Mouse (Mus musculus) macrophage (primary cell): ENCODE measurements at regions not wholly inside any gene's neighbourhood (a gene's known extent, or its start where the extent isn't known, plus 50 kb on each side); places are given as distances from the start of the nearest gene placed in this dataset.

Source experiments
- H3K27ac ChIP-seq: fragments of 350-480 bp; formaldehyde crosslinking; 2 replicates; pipeline ENCODE4 v1.9.0; 2021
- H3K36me3 ChIP-seq: fragments of 350-480 bp; formaldehyde crosslinking; 2 replicates; pipeline ENCODE4 v1.9.0; 2021; ENCODE audit errors: inconsistent target
- H3K4me3 ChIP-seq: fragments of 350-480 bp; formaldehyde crosslinking; 2 replicates; pipeline ENCODE4 v1.9.0; 2021; ENCODE audit errors: inconsistent target
- H3K79me2 ChIP-seq: fragments of 350-480 bp; formaldehyde crosslinking; 2 replicates; pipeline ENCODE4 v1.9.0; 2021; ENCODE audit errors: inconsistent target
- WGBS: methylation state at CpG from one replicate; pipeline ENCODE4 v1.1.7; 2026; ENCODE audit warnings: inconsistent platforms; ENCODE audit not compliant: missing documents; 5-methylcytosine and 5-hydroxymethylcytosine counted together

DNA sequence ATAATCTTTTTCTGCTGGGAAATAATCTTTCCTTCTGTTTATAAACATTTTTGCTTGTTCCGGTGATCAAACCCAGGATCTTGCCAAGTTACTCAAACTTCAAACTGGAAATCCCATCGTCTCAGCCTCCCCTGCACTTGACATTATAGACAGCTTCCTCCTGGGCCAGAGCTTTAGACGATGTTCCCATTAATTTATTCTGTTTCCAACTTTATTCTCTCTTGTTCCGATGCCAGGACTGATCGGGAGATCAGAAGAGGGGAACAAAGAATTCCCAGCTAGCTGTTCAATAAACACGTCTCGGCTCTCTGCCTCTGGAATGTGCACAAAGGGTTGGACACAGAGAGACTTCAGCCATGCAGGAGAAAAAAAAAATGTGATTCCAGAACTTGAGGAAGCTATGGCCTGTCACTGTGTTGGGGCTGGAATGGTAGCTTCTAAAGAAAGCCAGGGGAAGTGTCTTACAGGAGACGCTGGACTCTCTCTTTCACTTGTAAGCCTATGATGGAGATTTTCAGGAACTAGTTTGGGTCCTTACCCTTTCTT, 281.5 kb upstream of the Hs6st1 start:
- Histone ChIP-seq H3K79me2 (no peaks in the 10 kb centered on the region), H3K4me3 (no peak overlapping the region), H3K27ac (no peak overlapping the region), H3K36me3 (no peaks in the 10 kb centered on the region)
- WGBS = 83% methylated on average over 8 of the region's 8 CpGs

DNA sequence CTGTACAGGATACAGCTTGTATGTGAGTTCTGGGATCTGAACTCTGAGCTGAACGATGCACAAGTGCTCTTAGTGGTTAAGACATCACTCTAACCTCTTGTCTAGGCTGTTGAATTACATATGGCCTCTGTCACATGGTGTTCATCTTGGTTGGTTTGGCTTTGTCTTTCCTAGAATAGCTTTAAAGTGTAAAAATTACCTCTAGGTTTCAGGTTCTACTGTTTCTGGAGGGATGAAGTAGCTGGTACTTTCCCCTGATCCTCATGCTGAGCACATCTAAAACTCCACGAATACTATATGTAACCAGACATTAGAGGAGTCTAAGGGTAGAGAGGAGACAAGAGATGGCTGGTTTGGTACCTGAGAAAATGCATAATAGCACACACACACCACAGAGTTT, 271.1 kb upstream of the Hs6st1 start:
- Histone ChIP-seq H3K79me2 (no peaks in the 10 kb centered on the region), H3K27ac (no peak overlapping the region), H3K4me3 (no peak overlapping the region), H3K36me3 (no peaks in the 10 kb centered on the region)
- WGBS = 63% methylated on average over 2 of the region's 2 CpGs

DNA sequence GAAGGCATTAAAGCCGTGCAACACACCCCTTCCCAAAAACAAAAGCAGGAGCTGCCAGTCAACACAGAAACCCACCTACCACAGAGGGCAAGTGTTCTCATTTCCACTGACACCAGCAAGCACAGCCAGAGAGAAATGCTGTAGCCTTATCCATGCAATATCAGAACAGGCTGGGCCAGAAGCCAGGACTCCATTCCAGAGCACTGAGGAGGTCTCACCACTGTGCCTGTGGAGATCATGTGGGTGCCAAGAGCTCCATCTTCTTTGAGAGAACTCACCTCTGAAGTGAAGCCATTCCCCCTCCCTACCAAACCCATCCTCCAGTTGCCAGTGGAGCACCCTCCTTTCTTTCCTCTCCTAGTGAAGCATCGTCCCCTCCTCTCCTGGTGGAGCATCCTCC, 270.7 kb upstream of the Hs6st1 start:
- WGBS = 100% methylated on average over 2 of the region's 2 CpGs
- Histone ChIP-seq H3K36me3 (no peaks in the 10 kb centered on the region), H3K27ac (no peak overlapping the region), H3K4me3 (no peak overlapping the region), H3K79me2 (no peaks in the 10 kb centered on the region)

DNA sequence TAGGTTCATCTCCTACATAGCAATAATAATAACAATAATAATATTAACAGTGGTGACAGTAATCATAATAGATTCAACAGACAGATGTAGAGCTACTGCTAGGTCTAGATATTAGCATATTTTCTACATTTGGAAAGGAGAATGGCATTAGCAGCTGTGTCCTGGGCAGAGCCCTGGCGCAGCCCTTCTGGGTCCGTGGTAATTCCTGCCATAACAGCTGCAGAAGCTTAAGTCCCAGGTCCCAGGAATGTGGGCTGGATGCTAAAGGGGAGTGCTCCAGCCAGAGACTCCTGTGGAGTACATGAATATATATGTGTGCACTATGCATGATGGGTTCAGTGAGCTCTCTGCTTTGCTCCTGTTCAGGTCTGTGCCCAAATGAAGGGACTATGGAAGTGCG, 262.7 kb upstream of the Hs6st1 start:
- no peaks in the 10 kb centered on the region for H3K79me2 ChIP-seq
- 100% methylated on average over 3 of the region's 3 CpGs for WGBS
- H3K36me3 ChIP-seq = no peaks in the 10 kb centered on the region
- H3K27ac ChIP-seq = no peak overlapping the region
- no peak overlapping the region for H3K4me3 ChIP-seq

DNA sequence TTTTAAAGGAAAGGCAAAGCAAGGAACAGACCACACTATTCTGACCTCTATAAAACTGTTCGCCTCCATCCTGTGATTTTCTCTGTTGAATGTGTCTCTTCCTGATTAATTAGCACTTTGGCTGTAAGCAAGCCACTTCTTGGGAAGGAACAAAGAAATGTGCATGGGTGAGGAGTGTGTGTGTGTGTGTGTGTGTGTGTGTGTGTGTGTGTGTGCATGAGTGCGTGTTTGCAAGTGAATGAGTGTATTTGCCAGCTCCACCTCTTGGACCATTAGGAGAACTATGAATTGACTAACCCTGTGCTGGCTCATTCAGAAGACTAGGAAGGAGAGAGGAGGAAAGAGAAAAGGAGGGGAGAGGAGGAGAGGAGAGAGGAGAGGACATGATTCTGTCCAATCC, 261.9 kb upstream of the Hs6st1 start:
- H3K36me3 ChIP-seq = no peaks in the 10 kb centered on the region
- 100% methylated on average over 2 of the region's 2 CpGs for WGBS
- no peaks in the 10 kb centered on the region for H3K79me2 ChIP-seq
- H3K4me3 ChIP-seq = no peak overlapping the region
- no peak overlapping the region for H3K27ac ChIP-seq

DNA sequence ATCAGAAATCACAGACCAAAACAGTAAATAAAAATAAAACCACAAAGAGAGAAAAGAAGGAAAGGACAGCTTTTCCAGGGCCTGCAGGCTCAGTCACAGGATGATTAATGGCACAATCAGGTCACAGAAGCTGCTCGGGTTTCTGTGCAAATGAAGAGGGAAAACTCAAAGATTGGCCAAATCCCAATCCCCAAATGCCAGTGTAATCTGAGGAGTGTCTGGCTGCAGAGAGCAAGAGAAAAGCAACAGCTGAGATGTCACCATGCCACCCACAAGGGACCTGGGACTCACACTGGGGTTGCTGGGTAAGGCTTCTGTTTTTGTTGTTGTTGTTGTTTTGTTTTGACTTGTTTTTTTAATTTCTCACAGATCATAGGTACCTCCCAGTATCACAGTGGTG, 261.5 kb upstream of the Hs6st1 start:
- Histone ChIP-seq H3K27ac (no peak overlapping the region), H3K36me3 (no peaks in the 10 kb centered on the region), H3K79me2 (no peaks in the 10 kb centered on the region), H3K4me3 (no peak overlapping the region)
- 27% methylated on average over 1 of the region's 1 CpGs for WGBS

DNA sequence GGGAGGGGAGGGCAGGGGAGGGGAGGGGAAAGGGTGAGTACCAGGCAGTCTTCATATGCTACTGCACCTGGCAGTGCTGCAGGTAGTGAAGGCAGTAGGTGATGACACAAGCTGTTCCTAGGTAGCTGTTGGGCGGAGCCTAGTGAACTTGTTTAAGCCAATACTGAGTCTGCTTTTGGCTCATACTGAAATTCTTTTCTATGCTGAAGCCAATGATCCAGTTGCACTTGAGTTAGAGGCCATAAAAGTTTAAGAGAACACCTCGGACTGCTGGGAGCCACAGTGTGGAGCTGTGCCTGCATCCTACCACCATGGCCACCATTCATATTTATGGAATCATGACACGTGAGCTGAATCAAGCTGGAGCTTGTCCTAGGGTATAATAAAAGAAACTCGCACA, 259.3 kb upstream of the Hs6st1 start:
- H3K36me3 ChIP-seq = no peaks in the 10 kb centered on the region
- no peaks in the 10 kb centered on the region for H3K79me2 ChIP-seq
- no peak overlapping the region for H3K4me3 ChIP-seq
- 96% methylated on average over 4 of the region's 4 CpGs for WGBS
- H3K27ac ChIP-seq = no peak overlapping the region

DNA sequence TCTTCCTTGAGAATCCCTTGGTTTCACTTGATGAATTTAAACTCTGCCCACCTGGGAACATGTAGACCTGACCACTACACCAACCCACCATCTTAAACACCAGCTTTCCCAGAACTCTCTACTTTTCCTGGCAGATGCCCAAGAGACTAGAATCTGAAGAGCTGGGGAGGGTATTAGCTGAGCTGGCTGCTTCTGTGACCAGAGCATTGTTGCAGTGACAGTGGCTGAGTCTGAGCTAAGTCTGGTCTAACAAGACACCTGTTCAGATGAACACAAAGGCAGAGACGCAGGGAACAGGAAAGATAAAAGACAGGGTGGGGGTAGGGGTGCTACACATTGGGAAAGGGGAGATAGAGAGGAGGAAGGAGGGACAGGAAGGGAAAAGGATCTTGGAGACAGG, 258.9 kb upstream of the Hs6st1 start:
- Histone ChIP-seq H3K27ac (no peak overlapping the region), H3K4me3 (no peak overlapping the region), H3K79me2 (no peaks in the 10 kb centered on the region), H3K36me3 (no peaks in the 10 kb centered on the region)
- 90% methylated on average over 1 of the region's 1 CpGs for WGBS

DNA sequence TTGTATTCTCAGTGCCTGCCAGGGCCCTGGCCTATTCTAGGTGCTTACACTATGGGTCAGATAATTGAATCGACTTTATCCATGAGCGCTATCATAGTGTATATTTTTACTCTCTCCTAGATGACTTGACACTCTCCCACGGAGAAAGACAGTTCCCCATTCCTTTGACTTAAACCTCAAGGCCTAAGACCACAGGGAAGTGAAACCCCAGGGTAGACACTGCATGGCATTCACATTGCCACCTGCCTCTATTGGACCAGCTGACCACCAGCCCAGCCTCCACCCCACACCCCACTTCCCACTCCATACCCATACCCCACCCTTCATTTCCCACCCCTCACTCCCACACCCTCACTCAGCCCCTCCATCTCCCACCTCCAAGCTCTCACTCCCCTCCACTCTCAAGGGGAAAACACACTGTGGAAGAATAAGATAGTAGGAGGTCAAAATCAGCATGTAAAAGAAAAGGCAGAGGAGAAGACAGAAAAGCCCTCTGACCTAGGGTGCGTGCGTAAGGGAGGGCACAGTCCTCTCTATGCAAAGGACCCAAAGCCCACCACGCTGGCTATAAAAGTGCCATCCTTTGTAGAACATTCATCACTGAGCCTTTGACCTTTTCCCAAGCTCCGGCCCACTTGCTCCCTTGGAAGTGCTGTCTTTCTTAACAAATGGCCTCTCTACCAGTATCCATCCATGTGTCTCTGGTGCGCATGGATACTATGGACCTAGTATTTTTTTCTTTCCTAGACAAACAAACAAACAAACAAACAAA, 257.4 kb upstream of the Hs6st1 start:
- Histone ChIP-seq H3K4me3 (no peak overlapping the region), H3K36me3 (no peaks in the 10 kb centered on the region), H3K27ac (no peak overlapping the region), H3K79me2 (no peaks in the 10 kb centered on the region)
- WGBS = 53% methylated on average over 7 of the region's 8 CpGs

DNA sequence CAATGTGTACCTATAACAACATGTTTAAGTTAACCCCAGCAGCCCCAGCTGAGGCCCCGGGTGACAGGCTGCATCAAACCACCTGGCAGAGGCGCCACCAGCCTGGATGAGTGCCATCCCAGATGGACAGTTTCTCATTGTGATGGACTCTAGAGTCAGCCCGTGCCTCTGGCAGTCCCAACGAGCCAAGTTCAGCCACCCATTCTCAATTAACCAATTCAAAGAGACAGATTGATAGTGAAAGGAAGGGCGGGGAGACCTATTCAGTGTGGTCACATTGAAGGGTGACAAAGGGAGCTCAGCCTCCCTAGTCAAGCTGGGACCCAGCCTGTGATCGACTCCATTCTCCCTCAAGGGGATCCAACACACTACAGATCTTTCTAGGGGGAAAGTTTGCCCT, 256.8 kb upstream of the Hs6st1 start:
- no peaks in the 10 kb centered on the region for H3K79me2 ChIP-seq
- no peak overlapping the region for H3K4me3 ChIP-seq
- WGBS = 86% methylated on average over 6 of the region's 6 CpGs
- H3K36me3 ChIP-seq = no peaks in the 10 kb centered on the region
- H3K27ac ChIP-seq = no peak overlapping the region

DNA sequence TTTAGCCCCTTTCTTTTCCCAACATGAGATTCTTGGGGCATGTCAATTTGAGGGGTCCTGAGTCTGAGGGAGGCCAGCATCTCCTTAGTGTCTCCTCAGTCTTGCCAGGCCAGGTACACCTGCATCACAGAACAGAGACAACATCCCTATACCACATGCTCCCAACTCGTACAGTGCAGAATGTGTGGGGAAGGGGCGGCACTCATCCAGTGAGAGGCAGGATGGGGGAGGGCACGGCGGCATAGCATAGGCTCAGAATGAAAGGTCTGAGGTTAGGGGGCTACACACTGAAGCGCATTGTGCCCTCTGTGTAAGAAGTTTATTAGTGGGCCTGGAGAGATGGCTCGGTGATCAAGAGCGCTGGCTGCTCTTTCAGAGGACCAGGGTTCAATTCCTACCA, 256.4 kb upstream of the Hs6st1 start:
- H3K79me2 ChIP-seq = no peaks in the 10 kb centered on the region
- no peak overlapping the region for H3K27ac ChIP-seq
- 89% methylated on average over 6 of the region's 7 CpGs for WGBS
- no peaks in the 10 kb centered on the region for H3K36me3 ChIP-seq
- no peak overlapping the region for H3K4me3 ChIP-seq

DNA sequence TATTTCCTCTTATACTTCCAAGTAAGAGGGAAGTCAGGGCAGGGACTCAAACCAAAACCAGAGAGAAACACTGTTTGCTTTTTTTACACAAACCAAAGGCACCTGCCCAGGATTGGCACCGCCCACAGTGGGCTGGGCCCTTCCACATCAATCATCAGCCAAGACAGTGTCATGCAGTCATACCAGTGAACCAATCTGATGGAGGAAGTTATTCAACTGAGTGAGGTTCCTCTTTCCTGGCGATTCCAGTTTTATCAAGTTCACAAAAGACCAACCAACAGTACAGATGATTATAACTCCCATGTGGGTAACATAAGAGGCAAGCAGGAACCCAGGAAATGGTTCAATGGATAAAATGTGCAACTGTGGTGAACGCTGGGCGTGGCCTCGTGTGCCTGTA, 254.6 kb upstream of the Hs6st1 start:
- Histone ChIP-seq H3K79me2 (no peaks in the 10 kb centered on the region), H3K4me3 (no peak overlapping the region), H3K36me3 (no peaks in the 10 kb centered on the region), H3K27ac (no peak overlapping the region)
- WGBS = 21% methylated on average over 5 of the region's 5 CpGs

DNA sequence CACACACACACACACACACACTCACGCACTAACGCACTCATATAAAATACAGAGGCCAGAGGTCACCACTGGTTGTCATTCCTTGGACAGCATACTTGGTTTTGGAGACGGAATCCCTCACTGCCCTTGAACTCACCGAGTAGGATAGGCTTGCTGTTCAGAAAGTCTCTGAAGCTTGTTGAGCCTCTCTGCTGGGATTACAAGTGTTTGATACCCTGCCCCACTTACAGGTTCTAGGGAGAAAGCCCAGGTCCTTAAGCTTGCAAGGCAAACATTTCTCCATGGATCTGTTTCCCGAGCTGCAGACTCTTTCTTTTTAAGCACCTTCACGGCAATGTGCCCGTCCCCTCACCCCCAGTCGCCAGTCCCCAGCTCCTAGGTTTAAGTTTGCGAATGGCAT, 254.0 kb upstream of the Hs6st1 start:
- WGBS = 95% methylated on average over 8 of the region's 9 CpGs
- H3K27ac ChIP-seq = no peak overlapping the region
- no peak overlapping the region for H3K4me3 ChIP-seq
- no peaks in the 10 kb centered on the region for H3K79me2 ChIP-seq
- H3K36me3 ChIP-seq = no peaks in the 10 kb centered on the region

DNA sequence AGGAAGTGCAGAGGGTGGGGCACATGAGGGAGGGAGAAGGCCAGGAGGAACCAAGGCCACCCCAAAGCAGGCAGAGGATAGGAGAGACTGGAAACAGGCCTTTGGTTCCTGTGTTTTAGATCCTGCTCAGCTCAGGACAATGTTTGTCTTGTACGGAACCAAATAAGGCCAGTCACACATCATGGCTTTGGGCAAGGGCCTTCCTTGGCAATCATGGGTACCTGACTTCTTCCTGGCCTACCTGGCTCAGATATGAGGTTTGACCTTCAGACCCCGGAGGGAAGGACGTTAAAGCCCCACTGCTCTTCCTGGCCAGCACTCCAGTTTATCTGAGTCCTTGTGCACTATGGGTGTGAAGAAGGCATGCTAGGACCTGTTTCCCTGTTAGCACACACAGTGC, 253.4 kb upstream of the Hs6st1 start:
- Histone ChIP-seq H3K36me3 (no peaks in the 10 kb centered on the region), H3K27ac (no peak overlapping the region), H3K79me2 (no peaks in the 10 kb centered on the region), H3K4me3 (no peak overlapping the region)
- 94% methylated on average over 3 of the region's 3 CpGs for WGBS

DNA sequence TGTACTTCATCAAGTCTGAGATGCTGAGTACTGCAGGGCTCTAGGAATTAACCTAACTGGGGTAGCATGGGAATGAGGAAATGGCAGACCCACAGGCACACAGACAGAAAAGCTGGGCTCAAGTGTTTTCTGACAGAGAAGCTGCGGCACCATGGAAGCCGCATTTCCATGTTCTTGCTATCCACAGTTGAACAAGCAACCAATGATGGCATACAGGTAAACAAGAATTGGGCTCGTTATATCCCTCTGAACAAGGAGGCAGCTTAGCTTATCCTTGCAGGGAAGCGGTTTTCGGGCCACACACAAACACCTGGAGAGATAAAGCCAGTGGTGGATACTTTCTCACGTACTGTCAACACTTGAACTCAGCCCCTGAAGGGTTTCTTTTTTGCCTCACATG, 246.4 kb upstream of the Hs6st1 start:
- Histone ChIP-seq H3K36me3 (no peaks in the 10 kb centered on the region), H3K4me3 (no peak overlapping the region), H3K27ac (no peak overlapping the region), H3K79me2 (no peaks in the 10 kb centered on the region)
- WGBS = 99% methylated on average over 6 of the region's 6 CpGs
